Mouse (Mus musculus) urinary bladder, adult 18-20 months (tissue): ENCODE measurements at regions not wholly inside any gene's neighbourhood (a gene's known extent, or its start where the extent isn't known, plus 50 kb on each side); places are given as distances from the start of the nearest gene placed in this dataset.

Experiments
- DNase-seq, 2 experiments: peaks; one replicate each; pipeline ENCODE4 v3.0.0; 2022; ENCODE audit warnings: low spot score in 2 of 2, mixed read lengths in 2 of 2

- DNase-seq, result no peak
Observed at GRCm38 (mm10) chr2:167878255-167878865, 53.5 kb upstream of the Ptpn1 start.

DNA sequence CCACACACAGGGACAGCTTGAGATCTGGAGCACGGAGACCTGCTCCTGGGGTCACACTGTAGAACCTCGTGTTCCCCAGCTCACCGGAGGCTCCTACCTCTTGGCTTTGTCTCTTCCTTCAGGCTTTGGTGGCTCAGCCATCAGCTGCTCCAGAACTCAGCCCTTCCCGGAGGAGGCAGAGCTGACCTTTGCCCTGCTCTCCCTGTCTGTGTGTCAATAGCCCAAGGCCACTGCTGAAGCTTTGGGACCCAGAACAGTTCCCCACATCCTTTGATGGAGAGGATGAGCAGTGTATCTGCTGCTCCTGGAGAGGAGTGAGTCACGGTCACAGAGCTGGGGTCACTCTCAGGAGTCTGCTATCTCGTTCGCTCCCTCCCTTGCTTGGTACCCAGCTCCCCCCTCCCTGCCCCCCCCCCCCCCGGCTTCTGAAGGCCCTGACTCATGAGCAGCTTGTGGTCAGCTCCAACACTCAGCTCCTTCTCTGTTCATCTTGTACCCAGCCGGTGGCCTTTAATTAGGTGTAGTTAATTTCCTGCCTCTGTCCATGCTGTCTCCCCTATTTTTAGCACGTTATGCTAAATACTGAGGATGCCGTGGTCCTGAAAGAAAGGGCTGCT is 54.5 kb upstream of the Ptpn1 start:
- DNase-seq, result no peak

- DNase-seq, result no peak
Observed at GRCm38 (mm10) chr2:167872507-167872906, 59.4 kb upstream of the Ptpn1 start.

- DNase-seq, result no peak
Observed at GRCm38 (mm10) chr2:167870153-167870552, 61.7 kb upstream of the Ptpn1 start.

DNA sequence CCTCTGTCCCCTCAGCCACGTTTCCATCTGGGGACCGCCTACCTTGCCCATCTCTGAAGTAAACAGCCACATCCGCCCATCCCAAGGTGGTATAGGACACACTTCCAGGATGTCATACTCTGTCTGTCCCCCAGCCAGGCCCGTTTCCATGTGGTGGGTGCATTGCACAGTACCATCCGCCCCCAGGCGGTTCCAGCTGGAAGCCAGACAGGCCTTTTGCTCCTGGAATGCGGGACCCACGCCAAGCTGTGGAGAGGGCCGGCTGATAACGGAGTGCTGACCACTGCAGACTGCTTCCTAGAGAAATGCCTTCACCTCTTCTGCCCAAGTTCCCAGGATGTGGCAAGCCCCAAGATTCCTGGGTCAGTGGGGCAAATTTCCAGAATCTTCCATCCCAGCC is 65.1 kb upstream of the Ptpn1 start:
- DNase-seq, result peak in 1 of 2 experiments; percentile 71

GRCm38 (mm10) chr2:167865525-167865924 is 66.3 kb upstream of the Ptpn1 start:
- DNase-seq, result no peak

DNA sequence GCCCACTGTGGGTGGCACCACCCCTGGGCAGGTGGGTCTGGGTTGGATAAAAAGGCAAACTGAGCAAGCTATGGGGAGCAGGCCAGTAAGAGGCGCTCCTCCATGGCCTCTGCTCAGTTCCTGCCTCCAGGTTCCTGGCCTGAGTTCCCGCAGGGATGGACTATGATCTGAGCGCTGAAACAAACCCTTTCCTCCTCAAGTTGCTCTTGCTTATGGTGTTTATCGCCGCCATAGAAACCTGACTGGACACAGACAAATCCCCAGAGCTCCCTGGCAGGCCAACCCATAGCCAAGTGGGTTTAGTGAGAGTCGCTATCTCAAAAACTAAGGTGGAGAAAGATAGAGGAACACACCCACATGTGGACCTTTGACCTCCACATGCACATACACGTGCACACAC is 67.2 kb upstream of the Ptpn1 start:
- no peak for DNase-seq

- no peak for DNase-seq
Observed at GRCm38 (mm10) chr2:167864228-167864627, 67.6 kb upstream of the Ptpn1 start.

- DNase-seq, result no peak
Observed at GRCm38 (mm10) chr2:167863616-167864015, 68.2 kb upstream of the Ptpn1 start.

GRCm38 (mm10) chr2:167861178-167861520 is 70.7 kb upstream of the Ptpn1 start:
- DNase-seq, result no peak

DNA sequence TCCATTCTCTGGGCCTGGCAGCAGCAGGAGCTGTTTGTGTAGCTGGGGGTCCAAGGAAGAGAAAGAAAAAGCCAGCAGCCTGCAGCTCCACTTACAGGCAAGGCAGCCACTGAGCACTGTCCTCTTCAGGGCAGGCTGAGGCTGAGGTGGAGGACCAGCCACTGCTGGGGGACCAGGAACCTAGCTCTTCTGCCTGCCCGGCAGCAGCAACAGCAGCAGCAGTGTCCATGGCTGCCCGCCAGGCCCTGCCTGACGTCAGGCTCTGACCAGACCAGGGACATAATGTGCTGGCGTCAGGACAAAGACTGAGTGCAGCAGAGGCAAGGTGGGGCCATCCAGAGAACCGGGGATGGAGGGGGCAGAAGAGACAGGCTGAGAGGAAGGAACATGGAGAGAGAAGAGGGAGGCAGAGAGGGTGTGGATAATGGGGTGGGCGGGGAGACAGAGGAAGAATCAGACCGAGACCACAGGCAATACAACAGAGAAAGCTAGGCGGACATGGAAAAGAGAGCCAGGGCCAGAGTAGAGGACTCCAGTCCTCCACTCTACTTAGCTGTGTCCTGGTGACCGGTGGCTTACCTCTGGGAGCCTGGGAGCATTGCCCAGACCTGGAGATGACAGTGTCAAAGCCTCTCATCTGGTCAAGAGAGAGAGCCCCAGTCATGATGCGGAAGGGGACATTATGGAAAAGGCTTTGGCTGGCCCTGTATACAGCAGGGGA is 71.2 kb upstream of the Ptpn1 start:
- peak in 1 of 2 experiments; percentile 88 for DNase-seq

DNA sequence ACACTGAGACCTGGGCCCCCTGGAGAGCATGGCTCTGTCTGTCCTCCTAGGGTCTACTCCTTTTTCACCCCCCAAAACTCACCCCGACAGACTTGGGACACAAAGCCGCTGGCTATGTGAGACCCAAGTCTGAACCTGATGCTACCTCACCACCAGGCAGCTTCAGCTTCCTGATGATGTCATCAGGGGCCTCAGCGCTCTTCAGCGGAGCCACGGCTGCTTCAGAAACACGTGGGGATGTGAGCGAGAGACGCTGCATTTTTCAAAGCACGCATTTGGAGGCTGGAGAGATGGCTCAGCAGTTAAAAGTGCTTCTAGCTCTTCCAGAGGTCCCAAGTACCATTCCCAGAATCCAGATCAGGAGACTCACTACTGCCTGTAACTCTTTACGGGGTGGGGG is 72.3 kb upstream of the Ptpn1 start:
- no peak for DNase-seq

GRCm38 (mm10) chr2:167858346-167858745 is 73.5 kb upstream of the Ptpn1 start:
- DNase-seq, result no peak

DNA sequence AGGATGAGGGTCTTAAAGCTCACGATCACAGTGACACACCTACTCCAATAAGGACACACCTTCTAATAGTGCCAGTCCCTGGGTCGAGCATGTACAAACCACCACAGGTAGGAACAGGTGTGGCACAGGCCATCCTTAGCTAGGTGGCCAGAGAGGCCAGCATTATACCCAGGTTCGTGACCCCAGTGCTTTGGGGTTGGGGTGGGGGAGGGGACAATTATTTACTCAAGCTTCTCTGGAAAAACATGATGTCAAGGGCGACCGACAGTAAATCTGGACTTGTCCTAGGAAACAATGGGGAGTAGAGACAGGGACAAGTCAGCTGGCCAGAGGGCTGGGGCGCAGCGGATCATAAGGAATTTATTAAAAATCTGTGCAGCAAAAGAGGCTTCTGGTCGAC is 73.9 kb upstream of the Ptpn1 start:
- no peak for DNase-seq

DNA sequence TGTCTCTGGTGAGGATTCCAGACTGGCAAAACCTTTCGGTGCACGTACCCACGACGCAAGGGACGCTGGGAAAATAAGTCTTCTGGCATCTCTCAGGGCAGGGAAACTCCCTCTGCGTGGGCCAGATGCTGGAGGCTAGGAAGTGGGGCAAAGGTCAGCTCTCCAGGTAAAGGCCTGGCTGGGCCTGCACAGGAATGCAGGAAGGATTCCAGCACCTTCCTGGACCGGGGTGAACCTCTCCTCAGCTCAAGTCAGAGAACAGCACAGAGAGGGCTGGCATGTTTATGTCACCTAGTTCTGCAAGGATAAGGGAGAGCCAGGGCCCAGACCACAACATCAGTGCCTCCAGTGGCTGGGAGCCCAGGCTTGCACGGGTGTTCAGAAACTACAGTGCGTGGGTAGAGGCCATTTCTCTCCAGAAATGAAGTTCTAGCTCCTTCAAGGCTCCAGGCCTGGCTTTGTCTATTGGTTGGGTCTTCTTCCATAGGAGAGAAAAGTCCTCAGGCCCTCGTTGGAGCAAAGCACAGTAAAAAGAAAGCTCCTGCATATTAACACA is 74.9 kb upstream of the Ptpn1 start:
- peak in 1 of 2 experiments; percentile 64 for DNase-seq

GRCm38 (mm10) chr2:167856020-167856419 is 75.8 kb upstream of the Ptpn1 start:
- no peak for DNase-seq

GRCm38 (mm10) chr2:167854060-167854459 is 77.8 kb upstream of the Ptpn1 start:
- no peak for DNase-seq

GRCm38 (mm10) chr2:167853411-167853821 is 78.4 kb upstream of the Ptpn1 start:
- DNase-seq, result no peak

DNA sequence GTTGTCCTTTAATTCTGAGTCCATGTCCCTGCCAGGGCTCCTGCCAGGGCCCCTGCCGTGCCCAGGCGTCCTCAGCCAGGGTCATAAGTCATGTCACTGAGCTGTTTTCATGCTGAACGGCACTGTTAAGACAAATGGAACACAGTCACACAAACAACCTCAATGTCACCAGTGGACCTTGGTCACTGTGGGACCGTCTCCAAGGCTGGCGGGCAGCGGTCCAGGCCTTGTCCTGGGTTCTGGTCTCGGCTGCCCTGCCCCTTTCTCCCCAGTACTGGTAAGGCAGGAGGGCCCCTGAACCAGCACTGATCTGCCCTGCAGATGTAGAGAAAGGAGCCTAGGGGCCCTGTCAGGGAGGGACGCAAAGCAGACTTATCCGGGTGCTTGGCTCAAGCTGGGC is 79.3 kb upstream of the Ptpn1 start:
- DNase-seq, result no peak

DNA sequence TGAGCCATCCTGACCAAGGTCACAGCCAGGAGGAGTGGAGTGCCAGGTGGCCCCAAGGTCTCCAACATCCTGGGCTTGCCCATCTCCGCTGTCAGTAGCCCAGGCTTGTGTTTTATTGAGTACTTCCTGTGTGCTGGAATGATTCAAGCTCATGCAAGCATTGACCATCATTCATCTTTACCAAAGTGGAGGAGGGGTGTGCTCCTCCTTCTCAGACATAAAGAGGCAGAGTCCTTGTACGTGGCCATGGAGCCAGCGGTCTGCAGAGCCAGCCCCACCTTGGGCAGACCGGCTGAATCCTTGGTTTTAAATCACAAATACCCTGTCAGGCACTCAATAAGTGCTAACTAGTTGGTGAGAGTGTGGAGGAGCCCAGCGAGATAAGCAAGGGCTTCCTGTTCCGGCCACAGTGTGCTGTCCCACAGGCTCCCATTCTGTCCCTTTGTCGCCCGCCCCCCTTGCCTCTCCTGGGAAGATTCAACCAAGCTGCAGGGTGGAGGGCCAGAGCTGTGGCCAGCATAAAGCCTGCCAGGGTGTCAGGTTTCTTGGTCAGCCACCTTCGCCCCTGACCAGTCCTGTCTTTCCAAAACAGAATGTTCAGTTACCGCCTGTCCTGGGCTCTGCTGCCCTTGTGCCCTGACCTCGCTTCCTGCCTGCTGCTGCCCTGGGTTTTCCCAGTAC is 80.5 kb upstream of the Ptpn1 start:
- DNase-seq, result no peak

DNA sequence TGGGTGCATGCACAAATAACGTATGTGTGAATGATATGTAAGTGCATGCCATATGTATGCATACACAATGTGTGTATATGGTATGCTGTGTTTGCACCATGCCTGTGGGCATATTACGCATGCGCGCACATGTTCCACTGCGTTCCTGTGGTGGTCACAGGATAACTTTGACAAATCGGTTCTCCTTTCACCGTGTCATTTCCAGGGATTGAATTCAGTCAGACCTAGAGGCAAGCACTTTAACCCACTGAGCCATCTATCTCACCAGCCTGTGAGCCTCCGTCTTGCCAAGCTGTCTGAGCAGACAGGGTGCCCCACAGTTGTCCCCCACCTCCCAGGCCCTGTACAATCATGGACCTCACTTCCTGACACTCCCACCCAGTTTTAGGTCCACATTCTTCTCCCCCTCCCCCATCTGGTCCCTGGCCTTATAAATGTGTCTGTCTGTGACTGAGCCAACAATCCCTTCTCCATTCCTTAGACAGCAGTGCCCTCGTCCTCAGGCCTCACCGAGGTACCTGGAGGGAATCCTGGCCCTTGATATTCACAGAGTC is 81.8 kb upstream of the Ptpn1 start:
- DNase-seq, result no peak
